Mouse (Mus musculus): ENCODE measurements at regions not wholly inside any gene's neighbourhood (a gene's known extent, or its start where the extent isn't known, plus 50 kb on each side); places are given as distances from the start of the nearest gene placed in this dataset.

DNA sequence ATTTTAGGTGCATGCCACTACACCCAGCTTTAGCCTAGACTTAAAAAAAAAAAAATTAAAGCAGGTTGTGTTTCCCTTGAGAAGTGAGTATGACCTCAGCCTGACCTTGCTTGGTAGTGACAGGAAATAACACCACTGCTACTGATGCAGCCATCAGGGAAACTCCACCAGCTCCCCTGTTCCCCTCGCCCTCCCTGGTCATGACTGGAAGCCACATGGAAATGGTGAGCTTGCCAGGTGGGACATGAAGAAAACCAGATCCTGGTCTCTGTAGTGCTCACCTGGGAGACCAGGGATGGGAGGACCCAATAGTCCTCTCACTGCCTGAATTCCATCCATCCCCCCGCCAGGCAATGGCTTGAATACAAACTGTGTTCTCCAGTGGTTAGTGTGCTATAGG lies 268.1 kb downstream of the Dkk2 start:
- 80% methylated on average over 2 of the region's 2 CpGs for WGBS
- ATAC-seq, result no peak
- no peak overlapping the region for H3K9ac ChIP-seq (ENCODE audit: low read depth, low read length)

DNA sequence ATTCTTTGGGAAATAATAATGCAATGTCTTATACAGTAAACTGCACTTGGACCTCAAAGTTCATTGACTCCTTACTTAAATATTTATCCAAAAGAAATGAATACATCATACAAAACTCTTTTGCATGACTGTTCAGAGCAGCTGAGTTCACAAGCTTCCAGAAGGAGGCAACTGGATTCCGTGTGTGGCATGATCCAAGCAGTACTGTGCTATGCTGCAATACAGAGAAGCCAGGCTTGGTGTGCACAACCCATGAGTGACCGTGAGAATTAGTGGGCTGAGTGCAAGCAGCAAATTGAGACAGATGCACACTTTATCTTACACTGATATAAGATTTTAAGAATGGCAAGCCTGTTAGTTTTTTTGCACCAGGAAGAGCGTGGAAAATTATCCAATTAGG lies 270.0 kb upstream of the Gimd1 start:
- H3K9me3 ChIP-seq (ENCODE audit: control insufficient read depth, low read length), result no peaks in the 10 kb centered on the region
- WGBS, result 79% methylated on average over 3 of the region's 3 CpGs

More for the DNA sequence above, 268.1 kb downstream of the Dkk2 start:
- Histone ChIP-seq H3K4me2 (ENCODE audit: low read length) (no peak overlapping the region), H3K4me3 (ENCODE audit: low read length) (no peak overlapping the region), H3K4me1 (ENCODE audit: control insufficient read depth, insufficient read depth, low read depth, low read length) (no peaks in the 10 kb centered on the region), H3K27me3 (replicated peaks; ENCODE audit: control insufficient read depth, insufficient read depth, low read length) (no peaks in the 10 kb centered on the region), H3K9me3 (ENCODE audit: control insufficient read depth, low read length) (no peaks in the 10 kb centered on the region), H3K36me3 (ENCODE audit: control insufficient read depth, insufficient read depth, low read length) (no peaks in the 10 kb centered on the region), H3K27ac (ENCODE audit: low read depth, low read length) (no peak overlapping the region)

DNA sequence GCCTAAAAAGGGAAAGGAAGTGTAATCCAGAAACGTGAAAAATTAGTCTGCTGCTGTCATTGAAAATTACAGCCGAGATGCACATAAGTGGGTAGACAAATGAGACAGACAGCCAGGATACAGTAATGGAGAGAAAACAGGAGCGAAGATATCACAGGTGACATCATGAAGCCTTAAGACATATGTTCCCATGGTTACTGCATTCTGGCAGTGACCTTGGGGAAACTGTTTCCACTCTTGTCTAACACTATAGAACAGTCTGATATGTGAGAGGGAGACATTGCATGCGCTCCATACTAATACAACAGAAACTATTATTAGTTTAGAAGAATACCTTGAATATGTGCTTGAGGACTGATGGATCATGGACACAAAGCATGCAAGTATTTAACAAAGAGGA lies 254.0 kb upstream of the Gimd1 start:
- Histone ChIP-seq H3K36me3 (ENCODE audit: control insufficient read depth, insufficient read depth, low read length) (no peaks in the 10 kb centered on the region), H3K9me3 (ENCODE audit: control insufficient read depth, low read length) (no peaks in the 10 kb centered on the region), H3K27me3 (replicated peaks; ENCODE audit: control insufficient read depth, insufficient read depth, low read length) (no peaks in the 10 kb centered on the region), H3K4me1 (ENCODE audit: control insufficient read depth, insufficient read depth, low read depth, low read length) (no peaks in the 10 kb centered on the region), H3K4me2 (ENCODE audit: low read length) (no peak overlapping the region), H3K9ac (ENCODE audit: low read depth, low read length) (no peak overlapping the region), H3K4me3 (ENCODE audit: low read length) (no peak overlapping the region), H3K27ac (ENCODE audit: low read depth, low read length) (no peak overlapping the region)
- no peak for ATAC-seq
- 74% methylated on average over 4 of the region's 4 CpGs for WGBS

More for the DNA sequence above, 270.0 kb upstream of the Gimd1 start:
- Histone ChIP-seq H3K9ac (ENCODE audit: low read depth, low read length) (no peak overlapping the region), H3K4me2 (ENCODE audit: low read length) (no peak overlapping the region), H3K4me3 (ENCODE audit: low read length) (no peak overlapping the region), H3K36me3 (ENCODE audit: control insufficient read depth, insufficient read depth, low read length) (no peaks in the 10 kb centered on the region), H3K4me1 (ENCODE audit: control insufficient read depth, insufficient read depth, low read depth, low read length) (no peaks in the 10 kb centered on the region), H3K27me3 (replicated peaks; ENCODE audit: control insufficient read depth, insufficient read depth, low read length) (no peaks in the 10 kb centered on the region), H3K27ac (ENCODE audit: low read depth, low read length) (no peak overlapping the region)
- ATAC-seq, result no peak

DNA sequence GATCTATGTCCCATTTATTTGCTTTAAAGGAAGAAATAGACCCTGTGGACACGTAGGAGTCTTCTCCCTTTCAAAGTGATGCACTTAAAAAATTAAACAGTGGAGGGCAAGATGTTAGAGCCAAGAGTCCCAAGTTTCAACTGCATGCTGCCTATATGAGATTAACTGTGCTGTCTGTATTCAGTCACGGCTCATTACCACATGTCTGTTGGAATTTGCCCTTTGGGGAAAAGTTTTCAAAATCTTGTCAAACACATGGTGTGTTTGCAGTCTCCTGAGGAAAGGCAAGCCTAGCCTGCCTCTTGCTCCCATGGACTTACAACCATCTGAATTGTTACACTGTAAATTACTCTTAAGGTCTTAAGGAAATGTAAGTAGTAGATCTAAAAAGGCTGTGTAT lies 211.9 kb upstream of the Gimd1 start:
- H3K9me3 ChIP-seq (ENCODE audit: control insufficient read depth, low read length), result no peaks in the 10 kb centered on the region
- no peak for ATAC-seq
- H3K4me2 ChIP-seq (ENCODE audit: low read length), result no peak overlapping the region
- no peak overlapping the region for H3K9ac ChIP-seq (ENCODE audit: low read depth, low read length)
- 70% methylated on average over 2 of the region's 2 CpGs for WGBS
- H3K27ac ChIP-seq (ENCODE audit: low read depth, low read length), result no peak overlapping the region
- H3K4me1 ChIP-seq (ENCODE audit: control insufficient read depth, insufficient read depth, low read depth, low read length), result no peaks in the 10 kb centered on the region
- H3K36me3 ChIP-seq (ENCODE audit: control insufficient read depth, insufficient read depth, low read length), result no peaks in the 10 kb centered on the region
- no peaks in the 10 kb centered on the region for H3K27me3 ChIP-seq (replicated peaks; ENCODE audit: control insufficient read depth, insufficient read depth, low read length)
- no peak overlapping the region for H3K4me3 ChIP-seq (ENCODE audit: low read length)

DNA sequence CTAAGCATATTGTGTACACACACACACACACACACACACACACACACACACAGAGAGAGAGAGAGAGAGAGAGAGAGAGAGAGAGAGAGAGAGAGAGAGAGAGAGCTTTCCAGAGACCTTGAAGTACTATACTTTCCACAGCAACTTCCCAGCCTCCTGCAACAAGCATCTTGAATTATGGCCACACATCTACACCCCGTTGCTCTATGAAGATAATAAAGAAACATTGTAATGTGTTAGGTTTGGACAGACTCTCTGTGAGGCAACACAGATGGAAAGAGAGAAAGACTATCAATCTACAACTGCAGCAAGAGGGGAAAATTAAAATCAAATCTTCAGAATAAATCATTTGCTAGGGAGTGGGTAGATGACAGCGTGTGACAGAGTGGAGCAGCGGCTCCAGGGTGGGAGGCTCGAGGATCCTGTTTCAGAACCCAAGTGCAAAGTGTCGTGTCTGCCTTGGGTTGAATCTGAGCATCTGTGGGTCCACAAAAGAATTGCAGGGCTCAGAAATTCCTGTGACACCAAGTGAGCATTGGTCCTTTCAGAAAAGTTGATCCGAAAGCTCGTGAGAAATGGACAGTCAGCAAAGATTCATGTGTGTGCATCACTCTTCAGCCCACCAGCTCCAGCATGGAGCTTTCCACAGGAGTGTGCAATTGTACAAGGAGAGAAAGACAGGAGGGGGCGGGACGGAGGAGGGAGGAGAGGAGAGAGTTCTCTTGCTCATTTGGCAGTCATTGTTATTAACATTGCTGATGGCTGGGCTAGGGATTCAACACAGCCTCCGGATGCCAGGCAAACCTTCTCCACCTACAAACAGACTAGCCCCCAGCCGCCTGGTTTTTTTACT lies 203.6 kb upstream of the Gimd1 start:
- Histone ChIP-seq H3K27ac (ENCODE audit: low read depth, low read length) (no peak overlapping the region), H3K4me1 (ENCODE audit: control insufficient read depth, insufficient read depth, low read depth, low read length) (no peaks in the 10 kb centered on the region), H3K27me3 (replicated peaks; ENCODE audit: control insufficient read depth, insufficient read depth, low read length) (no peaks in the 10 kb centered on the region), H3K4me2 (ENCODE audit: low read length) (no peak overlapping the region), H3K4me3 (ENCODE audit: low read length) (no peak overlapping the region), H3K9ac (ENCODE audit: low read depth, low read length) (no peak overlapping the region), H3K36me3 (ENCODE audit: control insufficient read depth, insufficient read depth, low read length) (no peaks in the 10 kb centered on the region), H3K9me3 (ENCODE audit: control insufficient read depth, low read length) (no peaks in the 10 kb centered on the region)
- peak; percentile 27; the same call in 1 of the 2 replicates for ATAC-seq
- 65% methylated on average over 11 of the region's 11 CpGs for WGBS

DNA sequence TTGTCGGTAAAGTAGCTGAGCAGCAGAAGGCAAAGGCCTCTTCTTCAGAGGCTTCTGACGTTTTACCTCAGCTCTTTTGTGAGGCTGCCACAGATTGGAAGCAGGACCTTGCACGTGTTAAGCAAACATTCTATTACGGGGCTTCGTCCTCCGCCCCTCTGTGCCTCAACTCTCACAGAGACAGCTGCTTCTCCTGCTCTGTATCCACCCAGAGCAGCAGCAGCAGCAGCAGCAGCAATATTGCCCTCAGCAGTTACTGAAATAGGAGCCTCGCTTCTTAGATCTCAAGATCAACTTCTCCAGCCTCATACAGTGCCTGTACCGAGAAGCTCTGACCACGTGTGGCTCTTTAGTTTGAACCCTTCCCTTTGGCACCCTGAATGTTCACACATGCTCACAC lies 202.4 kb upstream of the Gimd1 start:
- no peak for ATAC-seq
- no peak overlapping the region for H3K4me2 ChIP-seq (ENCODE audit: low read length)
- H3K4me1 ChIP-seq (ENCODE audit: control insufficient read depth, insufficient read depth, low read depth, low read length), result no peaks in the 10 kb centered on the region
- 68% methylated on average over 9 of the region's 9 CpGs for WGBS
- H3K27me3 ChIP-seq (replicated peaks; ENCODE audit: control insufficient read depth, insufficient read depth, low read length), result no peaks in the 10 kb centered on the region
- no peaks in the 10 kb centered on the region for H3K9me3 ChIP-seq (ENCODE audit: control insufficient read depth, low read length)
- no peak overlapping the region for H3K9ac ChIP-seq (ENCODE audit: low read depth, low read length)
- H3K27ac ChIP-seq (ENCODE audit: low read depth, low read length), result no peak overlapping the region
- no peaks in the 10 kb centered on the region for H3K36me3 ChIP-seq (ENCODE audit: control insufficient read depth, insufficient read depth, low read length)
- H3K4me3 ChIP-seq (ENCODE audit: low read length), result no peak overlapping the region

DNA sequence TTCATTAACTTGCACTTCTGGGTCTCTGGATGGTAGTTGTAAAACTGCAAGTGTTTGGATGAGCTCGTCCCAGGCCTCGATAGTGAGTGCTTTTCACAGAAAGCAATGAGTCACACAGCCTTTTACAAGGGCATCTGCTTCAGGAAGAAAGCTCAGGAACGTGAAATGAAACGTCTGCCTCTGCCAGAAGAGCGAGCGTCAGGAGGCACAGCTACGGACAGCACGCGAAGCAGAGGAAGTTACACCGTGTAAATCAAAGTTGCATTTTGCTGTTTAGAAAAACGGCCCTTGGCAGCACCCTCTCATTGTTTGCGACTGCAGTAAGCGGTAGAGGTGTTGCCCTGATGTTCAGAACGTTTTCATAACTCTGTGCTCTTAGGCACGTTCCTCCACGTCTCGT lies 201.5 kb upstream of the Gimd1 start:
- 85% methylated on average over 17 of the region's 17 CpGs for WGBS
- Histone ChIP-seq H3K36me3 (ENCODE audit: control insufficient read depth, insufficient read depth, low read length) (no peaks in the 10 kb centered on the region), H3K4me3 (ENCODE audit: low read length) (no peak overlapping the region), H3K4me1 (ENCODE audit: control insufficient read depth, insufficient read depth, low read depth, low read length) (no peaks in the 10 kb centered on the region), H3K4me2 (ENCODE audit: low read length) (no peak overlapping the region), H3K27ac (ENCODE audit: low read depth, low read length) (no peak overlapping the region), H3K9ac (ENCODE audit: low read depth, low read length) (no peak overlapping the region), H3K27me3 (replicated peaks; ENCODE audit: control insufficient read depth, insufficient read depth, low read length) (no peaks in the 10 kb centered on the region), H3K9me3 (ENCODE audit: control insufficient read depth, low read length) (no peaks in the 10 kb centered on the region)
- ATAC-seq, result no peak

DNA sequence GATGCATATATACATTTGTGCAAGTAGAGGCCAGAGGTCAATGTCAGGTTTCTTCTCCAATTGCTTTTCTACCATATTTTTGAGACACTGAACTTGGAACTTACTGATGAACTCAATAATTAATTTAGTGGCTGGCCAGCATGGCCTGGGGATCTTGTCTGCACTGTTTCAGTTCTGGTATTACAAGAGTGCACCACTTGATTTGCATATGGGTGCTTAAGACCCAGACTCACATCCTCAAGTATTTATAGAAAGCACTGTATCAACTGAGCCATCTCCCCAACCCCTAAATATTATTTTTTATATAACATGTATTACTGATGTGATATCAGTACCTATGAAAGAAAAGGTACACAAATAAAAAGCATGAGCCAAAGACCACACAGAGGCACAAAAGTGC lies 197.8 kb upstream of the Gimd1 start:
- H3K27ac ChIP-seq (ENCODE audit: low read depth, low read length), result no peak overlapping the region
- no peaks in the 10 kb centered on the region for H3K4me1 ChIP-seq (ENCODE audit: control insufficient read depth, insufficient read depth, low read depth, low read length)
- ATAC-seq, result no peak
- H3K9me3 ChIP-seq (ENCODE audit: control insufficient read depth, low read length), result no peaks in the 10 kb centered on the region
- no peak overlapping the region for H3K9ac ChIP-seq (ENCODE audit: low read depth, low read length)
- H3K36me3 ChIP-seq (ENCODE audit: control insufficient read depth, insufficient read depth, low read length), result no peaks in the 10 kb centered on the region
- no peak overlapping the region for H3K4me3 ChIP-seq (ENCODE audit: low read length)
- no peaks in the 10 kb centered on the region for H3K27me3 ChIP-seq (replicated peaks; ENCODE audit: control insufficient read depth, insufficient read depth, low read length)
- no peak overlapping the region for H3K4me2 ChIP-seq (ENCODE audit: low read length)

DNA sequence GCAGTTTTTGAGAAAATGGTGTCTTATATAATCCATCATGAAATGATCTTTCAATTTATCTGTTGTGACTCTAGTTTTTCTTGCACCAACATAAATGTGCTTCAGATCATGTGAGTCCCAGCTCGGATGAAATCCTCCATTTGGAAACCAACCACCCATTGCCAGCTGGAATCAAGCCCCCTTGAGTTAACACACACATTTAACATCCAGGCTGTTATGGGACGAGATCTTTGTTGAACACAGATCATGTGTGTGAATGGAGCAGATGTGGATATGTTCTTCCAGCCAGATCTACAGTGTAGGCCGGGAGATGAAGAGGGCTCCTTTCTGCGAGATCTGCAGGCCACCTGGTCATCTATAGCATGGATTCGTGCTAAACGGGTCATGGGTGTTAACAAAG lies 188.4 kb upstream of the Gimd1 start:
- Histone ChIP-seq H3K4me2 (ENCODE audit: low read length) (no peak overlapping the region), H3K9me3 (ENCODE audit: control insufficient read depth, low read length) (no peaks in the 10 kb centered on the region), H3K27ac (ENCODE audit: low read depth, low read length) (no peak overlapping the region), H3K36me3 (ENCODE audit: control insufficient read depth, insufficient read depth, low read length) (no peaks in the 10 kb centered on the region), H3K9ac (ENCODE audit: low read depth, low read length) (no peak overlapping the region), H3K27me3 (replicated peaks; ENCODE audit: control insufficient read depth, insufficient read depth, low read length) (no peaks in the 10 kb centered on the region), H3K4me1 (ENCODE audit: control insufficient read depth, insufficient read depth, low read depth, low read length) (no peaks in the 10 kb centered on the region), H3K4me3 (ENCODE audit: low read length) (no peak overlapping the region)
- no peak for ATAC-seq
- 85% methylated on average over 6 of the region's 6 CpGs for WGBS
